Mouse (Mus musculus) megakaryocyte, embryonic 14.5 days (primary cell): ENCODE measurements around the gene Usp19. TPM values are rescaled to one million over a fixed set of nuclear protein-coding genes. Genes with fewer than 3 reads are reported as not detected.

Experiments
- H3K27me3 ChIP-seq: replicated peaks from 2 replicates; pipeline ENCODE3; 2012; ENCODE audit warnings: inconsistent platforms
- H3K36me3 ChIP-seq: replicated peaks from 2 replicates; pipeline ENCODE3; 2012; ENCODE audit warnings: low read length, inconsistent platforms, mixed read lengths
- H3K4me1 ChIP-seq: 2 replicates; pipeline ENCODE4 v1.6.1; 2012; ENCODE audit warnings: inconsistent platforms
- H3K4me3 ChIP-seq: replicated peaks from 2 replicates; pipeline ENCODE3; 2012; ENCODE audit warnings: moderate library complexity, mild to moderate bottlenecking, inconsistent platforms
- H3K9me3 ChIP-seq: 2 replicates; pipeline ENCODE4 v1.6.1; 2012; ENCODE audit warnings: inconsistent platforms
- FLI1 ChIP-seq: IDR thresholded peaks from 2 replicates; pipeline ENCODE4 v1.6.1; 2012; ENCODE audit warnings: low read length, inconsistent platforms, mixed read lengths
- GATA1 ChIP-seq: IDR thresholded peaks from 3 replicates; pipeline ENCODE4 v1.6.1; 2012; ENCODE audit warnings: mixed read lengths, low read length, inconsistent platforms, borderline replicate concordance
- polyA plus RNA-seq: library from polyadenylated mRNA; stranded (reverse); fragments of >175 nt; gene quantifications from 2 replicates; pipeline ENCODE4 v1.2.3, GENCODE M21; 2012; ENCODE audit warnings: low replicate concordance; ENCODE audit not compliant: insufficient read depth

Gene Usp19
- polyA plus RNA-seq, 1 experiment = 61.5 TPM

DNA sequence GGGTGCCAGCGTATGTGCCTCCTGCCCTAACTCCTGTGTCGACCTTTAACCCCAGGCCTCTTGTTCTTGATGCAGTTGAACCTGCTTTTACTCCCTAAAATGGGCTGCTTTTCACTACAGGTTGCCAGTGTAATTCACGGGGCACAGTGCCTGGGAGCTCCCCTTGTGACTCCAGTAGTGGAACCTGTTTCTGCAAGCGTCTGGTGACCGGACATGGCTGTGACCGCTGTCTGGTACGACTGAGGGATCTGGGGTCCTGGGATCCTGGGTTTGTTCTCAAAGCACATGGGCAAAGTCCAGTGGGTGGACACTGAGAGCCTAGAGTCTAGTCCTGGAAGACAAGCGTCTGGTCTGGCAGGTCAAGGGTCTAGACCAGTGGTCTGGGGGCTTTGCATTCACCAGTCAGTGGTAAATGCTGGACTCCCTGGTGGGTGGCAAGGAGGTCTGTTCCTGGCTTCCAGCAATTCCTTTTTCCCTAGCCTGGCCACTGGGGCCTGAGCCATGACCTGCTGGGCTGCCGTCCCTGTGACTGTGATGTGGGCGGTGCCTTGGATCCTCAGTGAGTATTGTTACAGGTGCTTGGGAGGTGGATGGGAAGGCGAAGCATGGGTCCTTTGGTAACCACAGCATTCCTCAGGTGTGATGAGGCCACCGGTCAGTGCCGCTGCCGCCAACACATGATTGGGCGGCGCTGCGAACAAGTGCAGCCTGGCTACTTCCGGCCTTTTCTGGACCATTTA is 7.2 kb upstream of the Usp19 start:
- Histone ChIP-seq H3K4me3 (no peak overlapping the region), H3K4me1 (peaks cover 26% of the 10 kb centered on the region), H3K9me3 (no peaks in the 10 kb centered on the region), H3K36me3 (no peaks in the 10 kb centered on the region), H3K27me3 (peaks cover 76% of the 10 kb centered on the region)
- TF ChIP-seq FLI1 = no peak
- TF ChIP-seq GATA1 = no peak

DNA sequence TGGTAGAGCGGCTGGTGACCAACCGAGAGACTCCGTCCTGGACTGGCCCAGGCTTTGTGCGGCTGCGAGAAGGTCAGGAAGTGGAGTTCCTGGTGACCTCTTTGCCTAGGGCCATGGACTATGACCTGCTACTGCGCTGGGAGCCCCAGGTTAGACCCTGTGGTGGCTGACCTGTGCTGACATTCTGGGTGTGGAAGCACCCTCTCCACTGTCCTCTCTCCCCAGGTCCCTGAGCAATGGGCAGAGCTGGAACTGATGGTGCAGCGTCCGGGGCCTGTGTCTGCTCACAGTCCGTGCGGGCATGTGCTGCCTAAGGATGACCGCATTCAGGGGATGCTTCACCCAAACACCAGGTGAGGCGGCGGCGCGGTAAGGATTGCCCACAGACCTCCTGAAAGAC is 6.4 kb upstream of the Usp19 start:
- Histone ChIP-seq H3K4me1 (peaks cover 21% of the 10 kb centered on the region), H3K4me3 (no peak overlapping the region), H3K36me3 (no peaks in the 10 kb centered on the region), H3K27me3 (peaks cover 70% of the 10 kb centered on the region), H3K9me3 (no peaks in the 10 kb centered on the region)
- TF ChIP-seq FLI1 (no peak), GATA1 (no peak)

DNA sequence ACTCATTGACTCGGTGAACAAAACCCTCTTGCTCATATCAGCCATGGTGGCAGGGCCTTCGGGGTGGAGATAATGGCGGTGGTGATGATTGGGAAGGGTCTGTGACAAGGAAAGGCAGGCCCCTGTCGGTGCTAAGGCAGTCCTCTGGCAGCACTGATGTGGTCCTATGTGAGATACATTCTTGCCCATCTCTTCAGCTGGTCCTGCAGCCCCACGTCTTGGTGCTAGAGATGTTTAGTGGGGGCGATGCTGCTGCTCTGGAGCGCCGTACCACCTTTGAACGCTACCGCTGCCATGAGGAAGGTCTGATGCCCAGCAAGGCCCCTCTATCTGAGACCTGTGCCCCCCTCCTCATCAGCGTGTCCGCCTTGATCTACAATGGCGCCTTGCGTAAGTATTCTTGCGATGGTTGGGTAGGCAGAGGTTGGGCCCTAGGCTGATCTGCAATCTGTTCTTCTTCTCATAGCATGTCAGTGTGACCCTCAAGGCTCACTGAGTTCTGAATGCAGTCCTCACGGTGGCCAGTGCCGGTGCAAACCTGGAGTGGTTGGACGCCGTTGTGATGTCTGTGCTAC is 5.0 kb upstream of the Usp19 start:
- Histone ChIP-seq H3K27me3 (peaks cover 57% of the 10 kb centered on the region), H3K4me1 (peaks cover 21% of the 10 kb centered on the region), H3K9me3 (no peaks in the 10 kb centered on the region), H3K4me3 (no peak overlapping the region), H3K36me3 (no peaks in the 10 kb centered on the region)
- TF ChIP-seq FLI1 (no peak), GATA1 (no peak)

DNA sequence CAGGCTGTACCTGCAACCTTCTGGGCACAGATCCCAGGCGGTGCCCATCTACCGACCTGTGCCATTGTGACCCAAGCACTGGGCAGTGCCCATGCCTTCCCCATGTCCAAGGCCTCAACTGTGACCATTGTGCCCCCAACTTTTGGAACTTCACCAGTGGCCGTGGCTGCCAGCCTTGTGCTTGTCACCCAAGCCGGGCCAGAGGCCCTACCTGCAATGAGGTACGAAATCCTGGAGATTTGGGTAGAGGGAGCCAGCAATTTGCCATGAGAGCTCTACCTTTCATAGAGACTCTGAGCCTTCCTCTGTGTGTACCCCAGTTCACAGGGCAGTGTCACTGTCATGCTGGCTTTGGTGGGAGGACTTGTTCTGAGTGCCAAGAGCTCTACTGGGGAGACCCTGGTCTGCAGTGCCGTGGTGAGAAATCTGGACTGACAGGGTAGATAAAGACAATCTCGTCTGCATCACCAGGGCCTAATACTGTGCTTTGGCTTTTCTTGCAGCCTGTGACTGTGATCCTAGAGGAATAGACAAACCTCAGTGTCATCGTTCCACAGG is 3.4 kb upstream of the Usp19 start:
- H3K36me3 ChIP-seq = peaks cover 2% of the 10 kb centered on the region
- H3K27me3 ChIP-seq = peaks cover 42% of the 10 kb centered on the region

DNA sequence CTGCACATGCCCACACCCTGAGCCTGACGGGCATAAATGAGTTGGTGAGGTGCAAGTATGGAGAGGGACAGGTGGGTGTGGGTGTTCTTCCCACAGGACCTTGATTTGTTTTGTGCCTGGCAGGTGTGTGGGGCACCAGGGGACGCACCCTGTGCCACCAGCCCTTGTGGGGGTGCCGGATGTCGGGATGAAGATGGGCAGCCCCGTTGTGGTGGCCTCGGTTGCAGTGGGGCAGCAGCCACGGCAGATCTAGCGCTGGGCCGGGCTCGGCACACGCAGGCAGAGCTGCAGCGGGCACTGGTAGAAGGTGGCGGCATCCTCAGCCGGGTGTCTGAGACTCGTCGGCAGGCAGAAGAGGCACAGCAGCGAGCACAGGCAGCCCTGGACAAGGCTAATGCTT is 2.0 kb upstream of the Usp19 start:
- H3K36me3 ChIP-seq = peaks cover 16% of the 10 kb centered on the region
- TF ChIP-seq GATA1 (no peak), FLI1 (no peak)
- H3K4me1 ChIP-seq = peaks cover 42% of the 10 kb centered on the region
- no peak overlapping the region for H3K4me3 ChIP-seq
- no peaks in the 10 kb centered on the region for H3K9me3 ChIP-seq
- H3K27me3 ChIP-seq = peaks cover 33% of the 10 kb centered on the region

More for the DNA sequence above, 3.4 kb upstream of the Usp19 start:
- Histone ChIP-seq H3K9me3 (no peaks in the 10 kb centered on the region), H3K4me1 (peaks cover 30% of the 10 kb centered on the region), H3K4me3 (no peak overlapping the region)
- no peak for TF ChIP-seq FLI1
- TF ChIP-seq GATA1 = no peak

DNA sequence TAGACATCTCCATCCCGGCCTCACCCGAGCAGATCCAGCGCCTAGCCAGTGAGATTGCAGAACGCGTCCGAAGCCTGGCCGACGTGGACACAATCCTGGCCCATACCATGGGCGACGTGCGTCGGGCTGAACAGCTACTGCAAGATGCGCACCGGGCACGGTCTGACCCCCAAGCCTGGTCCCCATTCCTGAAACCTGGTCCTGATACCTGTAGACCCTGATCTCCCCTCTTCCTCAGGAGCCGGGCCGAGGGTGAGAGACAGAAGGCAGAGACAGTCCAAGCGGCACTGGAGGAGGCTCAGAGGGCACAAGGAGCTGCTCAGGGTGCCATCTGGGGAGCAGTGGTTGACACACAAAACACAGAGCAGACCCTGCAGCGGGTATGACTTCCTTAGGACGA is 1.2 kb upstream of the Usp19 start:
- Histone ChIP-seq H3K36me3 (peaks cover 24% of the 10 kb centered on the region), H3K4me1 (peaks cover 37% of the 10 kb centered on the region), H3K4me3 (peak overlapping the region; percentile 20), H3K27me3 (peaks cover 26% of the 10 kb centered on the region), H3K9me3 (no peaks in the 10 kb centered on the region)
- no peak for TF ChIP-seq FLI1
- no peak for TF ChIP-seq GATA1

DNA sequence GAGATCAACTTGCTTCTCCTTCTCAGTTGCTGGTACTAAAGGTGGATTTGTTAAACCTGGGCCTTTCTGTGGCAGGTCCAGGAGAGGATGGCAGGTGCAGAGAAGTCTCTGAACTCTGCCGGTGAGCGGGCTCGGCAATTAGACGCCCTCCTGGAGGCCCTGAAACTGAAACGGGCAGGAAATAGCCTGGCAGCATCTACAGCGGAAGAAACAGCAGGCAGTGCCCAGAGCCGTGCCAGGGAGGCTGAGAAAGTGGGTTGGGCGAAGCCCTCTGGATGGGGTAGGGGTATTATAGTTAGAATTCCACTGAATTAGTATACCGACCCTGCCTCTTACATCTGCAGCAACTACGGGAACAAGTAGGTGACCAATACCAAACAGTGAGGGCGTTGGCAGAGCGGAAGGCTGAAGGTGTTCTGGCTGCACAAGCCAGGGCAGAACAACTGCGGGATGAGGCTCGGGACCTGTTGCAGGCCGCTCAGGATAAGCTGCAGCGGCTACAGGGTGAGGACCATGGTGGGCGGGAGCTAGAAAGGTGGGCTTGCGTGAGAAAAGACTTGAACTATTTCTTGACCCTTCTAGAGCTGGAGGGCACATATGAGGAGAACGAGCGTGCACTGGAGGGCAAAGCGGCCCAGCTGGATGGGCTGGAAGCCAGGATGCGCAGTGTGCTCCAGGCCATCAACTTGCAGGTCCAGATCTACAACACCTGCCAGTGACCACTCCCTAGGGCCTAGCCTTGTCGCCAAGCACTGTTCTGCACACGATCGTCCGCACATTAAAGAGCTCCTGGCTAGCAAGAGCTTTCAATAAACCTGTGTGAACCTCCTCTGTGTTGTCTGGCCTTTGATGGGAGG is 472 bp upstream of the Usp19 start:
- Histone ChIP-seq H3K9me3 (no peaks in the 10 kb centered on the region), H3K4me3 (peak overlapping the region; percentile 97), H3K4me1 (peaks cover 35% of the 10 kb centered on the region), H3K27me3 (peaks cover 23% of the 10 kb centered on the region), H3K36me3 (peaks cover 31% of the 10 kb centered on the region)
- TF ChIP-seq GATA1 (no peak), FLI1 (no peak)

DNA sequence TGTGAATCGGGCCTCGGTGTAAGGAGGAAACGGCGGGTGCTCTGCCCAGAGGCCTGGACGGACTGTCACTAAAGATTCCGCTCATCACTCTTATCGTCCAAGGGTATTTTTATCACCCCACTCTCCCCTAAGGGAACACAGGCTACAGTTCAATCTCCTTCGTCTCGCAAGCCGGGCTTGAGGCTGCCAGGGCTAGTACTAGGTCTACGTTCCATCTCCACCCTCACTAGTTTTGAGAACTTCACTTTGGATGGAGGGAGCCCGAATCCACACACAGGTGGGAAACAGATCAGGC is 831 bp downstream of the Usp19 start:
- Histone ChIP-seq H3K27me3 (peaks cover 10% of the 10 kb centered on the region), H3K4me1 (peaks cover 35% of the 10 kb centered on the region), H3K36me3 (peaks cover 43% of the 10 kb centered on the region), H3K9me3 (no peaks in the 10 kb centered on the region), H3K4me3 (peak overlapping the region; percentile 97)
- no peak for TF ChIP-seq GATA1
- no peak for TF ChIP-seq FLI1

DNA sequence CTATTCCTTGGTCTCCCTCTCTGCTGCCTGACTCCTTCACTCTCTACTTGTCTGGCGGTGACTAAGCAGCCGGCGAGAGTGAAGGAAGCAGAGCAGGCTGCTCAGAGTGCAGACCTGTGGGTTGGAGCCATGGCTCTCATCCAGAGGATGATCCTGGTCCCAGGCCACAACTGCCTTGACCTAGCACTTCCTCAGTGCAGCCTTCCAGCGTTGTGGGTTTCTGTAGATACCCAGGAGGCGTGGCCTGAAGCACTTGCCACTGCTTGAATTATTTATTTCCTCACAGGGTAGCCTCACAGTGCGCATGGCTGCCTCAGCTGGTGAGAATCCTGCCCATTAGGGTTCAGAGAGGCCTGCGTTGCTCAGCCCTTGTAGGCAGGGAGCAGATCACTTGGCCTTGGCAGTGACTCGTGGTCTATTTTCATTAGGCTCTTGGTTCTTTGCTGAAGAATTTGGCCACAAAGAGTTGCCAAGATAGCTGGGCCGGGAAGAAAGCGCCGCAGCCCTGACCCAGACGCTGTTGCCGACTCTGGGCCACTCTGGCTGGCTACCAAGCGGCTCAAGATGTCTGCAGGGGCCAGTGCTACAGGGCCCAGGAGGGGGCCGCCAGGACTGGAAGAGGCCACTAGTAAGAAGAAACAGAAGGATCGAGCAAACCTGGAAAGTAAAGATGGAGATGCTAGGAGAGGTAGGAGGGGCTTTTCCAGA is 1.8 kb downstream of the Usp19 start:
- H3K9me3 ChIP-seq = no peaks in the 10 kb centered on the region
- H3K27me3 ChIP-seq = peaks cover under 1% of the 10 kb centered on the region
- TF ChIP-seq FLI1 = no peak
- TF ChIP-seq GATA1 = no peak
- peaks cover 53% of the 10 kb centered on the region for H3K36me3 ChIP-seq
- H3K4me1 ChIP-seq = peaks cover 35% of the 10 kb centered on the region
- peak overlapping the region; percentile 97 for H3K4me3 ChIP-seq
